Comparison of ENCODE assay signal across 8 mouse cellular contexts in genomic region chr1:72002471-72003116, GRCm38 (mm10).
DNase-seq lines count a peak whose midpoint lies in the region; ATAC-seq and TF ChIP-seq lines count a peak whose summit lies in the region.

No protein-coding gene starts in this region.

- CTCF ChIA-PET in Patski (lab: Charles Lee) = interaction anchor here (1.2 to 1.4 kb wide), 2 partner anchors 11 to 176 kb away, joined by 3 read pairs; no protein-coding TSS in a partner anchor

- no peak overlapping the region for H3K4me2 ChIP-seq in intestine, embryonic 14.5 days (ENCODE audit: low read length)
- H3K4me2 ChIP-seq in intestine, postnatal 0 days (replicated peaks; ENCODE audit: low read depth) = no peak overlapping the region

- H3K9me3 ChIP-seq in intestine, embryonic 14.5 days (ENCODE audit: control insufficient read depth, low read length) = no peaks in the 10 kb centered on the region
- H3K9me3 ChIP-seq in intestine, postnatal 0 days (ENCODE audit: control insufficient read depth) = no peaks in the 10 kb centered on the region
- H3K9me3 ChIP-seq in midbrain, embryonic 10.5 days (replicated peaks) = no peaks in the 10 kb centered on the region

- H3K36me3 ChIP-seq in intestine, embryonic 14.5 days (ENCODE audit: control insufficient read depth, insufficient read depth, low read length) = no peaks in the 10 kb centered on the region
- no peaks in the 10 kb centered on the region for H3K36me3 ChIP-seq in intestine, postnatal 0 days (ENCODE audit: control insufficient read depth, insufficient read depth)
- no peaks in the 10 kb centered on the region for H3K36me3 ChIP-seq in midbrain, embryonic 10.5 days

- H3K4me1 ChIP-seq in intestine, embryonic 14.5 days (replicated peaks; ENCODE audit: control insufficient read depth, insufficient read depth, low read length) = peaks cover 18% of the 10 kb centered on the region; the same call in 1 of the 2 replicates
- no peaks in the 10 kb centered on the region for H3K4me1 ChIP-seq in intestine, postnatal 0 days (replicated peaks; ENCODE audit: control insufficient read depth, insufficient read depth, low read length)
- H3K4me1 ChIP-seq in midbrain, embryonic 10.5 days = peaks cover 9% of the 10 kb centered on the region

- H3K4me3 ChIP-seq in intestine, embryonic 14.5 days (ENCODE audit: low read depth, low read length) = no peak overlapping the region
- H3K4me3 ChIP-seq in intestine, postnatal 0 days (ENCODE audit: low read depth, low read length) = no peak overlapping the region
- H3K4me3 ChIP-seq in midbrain, embryonic 10.5 days = no peak overlapping the region

- peak overlapping the region; percentile 73 for H3K27ac ChIP-seq in intestine, embryonic 14.5 days (ENCODE audit: low read depth)
- no peak overlapping the region for H3K27ac ChIP-seq in intestine, postnatal 0 days (ENCODE audit: low read depth, low read length)
- H3K27ac ChIP-seq in midbrain, embryonic 10.5 days (replicated peaks) = no peak overlapping the region

- in situ Hi-C loops in Patski (cut with MboI; ENCODE audit: low pct_unique_long_range_greater_than_20kb) = no loop called here

- ATAC-seq in intestine, embryonic 14.5 days (replicated peaks; ENCODE audit: low FRiP score, low TSS enrichment, low read depth) = peak; percentile 84; the same call in 1 of the 2 replicates
- no peak for ATAC-seq in intestine, postnatal 0 days
- peak; percentile 95 for ATAC-seq in Patski
- peak; percentile 49 to 50; a peak in 2 of 4 replicates for ATAC-seq in hematopoietic stem cell, adult 5-6 weeks (replicated peaks in 1 of 2; ENCODE audit: insufficient read depth in 1 of 2, low FRiP score in 2 of 2, low TSS enrichment in 1 of 2, low read depth in 1 of 2, poor library complexity in 2 of 2, severe bottlenecking in 2 of 2)

- no peak for TF ChIP-seq CTCF in intestine, postnatal 0 days (IDR thresholded peaks at IDR 0.05; ENCODE audit: low read depth)
- TF ChIP-seq CTCF in Patski (IDR thresholded peaks at IDR 0.05) = no peak

- no peaks in the 10 kb centered on the region for H3K27me3 ChIP-seq in intestine, embryonic 14.5 days (replicated peaks; ENCODE audit: control insufficient read depth, insufficient read depth, low read length)
- no peaks in the 10 kb centered on the region for H3K27me3 ChIP-seq in intestine, postnatal 0 days (replicated peaks; ENCODE audit: control insufficient read depth, insufficient read depth, low read length)
- no peaks in the 10 kb centered on the region for H3K27me3 ChIP-seq in Patski
- H3K27me3 ChIP-seq in midbrain, embryonic 10.5 days (ENCODE audit: low read depth, poor library complexity, severe bottlenecking) = no peaks in the 10 kb centered on the region

- no peak overlapping the region for H3K9ac ChIP-seq in intestine, embryonic 14.5 days (ENCODE audit: low read length)
- no peak overlapping the region for H3K9ac ChIP-seq in intestine, postnatal 0 days (ENCODE audit: low read depth, low read length)

- POLR2A ChIA-PET in Patski (lab: Charles Lee) = no interaction called here

- 39% methylated on average over 9 of the region's 9 CpGs for WGBS in intestine, embryonic 14.5 days
- 51% methylated on average over 9 of the region's 9 CpGs for WGBS in intestine, postnatal 0 days
- WGBS in midbrain, embryonic 10.5 days = 84% methylated on average over 9 of the region's 9 CpGs

- peak; percentile 58 for DNase-seq in intestine, embryonic 14.5 days (ENCODE audit: low spot score)
- DNase-seq in Patski (ENCODE audit: low read depth, low spot score) = peak; percentile 61
- DNase-seq in lung, postnatal 4 days = peak; percentile 17 to 50
- DNase-seq in gastrocnemius, adult 18-20 months (ENCODE audit: low spot score) = no peak
- no peak for DNase-seq in testis, postnatal 14 days (ENCODE audit: low spot score)
- no peak for DNase-seq in midbrain, embryonic 10.5 days (ENCODE audit: low spot score)

Comparison
In these comparisons a context has a peak if more than half of its experiments do, and no peak if none do; other contexts are left out.
1. DNase-seq: peak in intestine, embryonic 14.5 days (single experiment), Patski (single experiment) and lung, postnatal 4 days (2 of 2); none in gastrocnemius, adult 18-20 months (single experiment), testis, postnatal 14 days (single experiment) and midbrain, embryonic 10.5 days (single experiment).